Mouse (Mus musculus) adrenal gland, adult (tissue): Measurements from ENCODE around the gene Mgat3.

Experiments used
- DNase-seq, 2 experiments: peaks; one replicate each; pipeline ENCODE4 v3.0.0; 2022 to 2023; ENCODE audit warnings: low spot score in 1 of 2; ENCODE audit not compliant: inconsistent age in 2 of 2

Mgat3 gene

DNA sequence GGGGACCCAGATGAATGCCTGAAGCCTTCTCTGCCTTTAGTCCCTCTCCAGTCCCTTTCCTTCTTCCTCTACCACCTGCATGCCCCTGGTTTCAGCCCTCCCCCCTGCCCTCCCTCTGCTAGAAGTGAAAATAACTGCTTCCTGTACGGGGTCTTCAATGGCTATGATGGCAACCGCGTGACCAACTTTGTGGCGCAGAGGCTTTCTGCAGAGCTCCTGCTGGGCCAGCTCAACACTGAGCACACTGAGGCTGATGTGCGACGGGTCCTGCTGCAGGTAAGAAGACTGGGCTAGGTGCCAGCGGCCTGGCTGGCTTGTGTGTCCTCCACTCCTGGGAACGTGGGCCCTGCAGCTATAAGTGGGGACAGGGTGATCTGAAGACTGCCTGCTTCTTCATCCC lies 25.0 kb upstream of the Mgat3 start:
- DNase-seq: no peak

DNA sequence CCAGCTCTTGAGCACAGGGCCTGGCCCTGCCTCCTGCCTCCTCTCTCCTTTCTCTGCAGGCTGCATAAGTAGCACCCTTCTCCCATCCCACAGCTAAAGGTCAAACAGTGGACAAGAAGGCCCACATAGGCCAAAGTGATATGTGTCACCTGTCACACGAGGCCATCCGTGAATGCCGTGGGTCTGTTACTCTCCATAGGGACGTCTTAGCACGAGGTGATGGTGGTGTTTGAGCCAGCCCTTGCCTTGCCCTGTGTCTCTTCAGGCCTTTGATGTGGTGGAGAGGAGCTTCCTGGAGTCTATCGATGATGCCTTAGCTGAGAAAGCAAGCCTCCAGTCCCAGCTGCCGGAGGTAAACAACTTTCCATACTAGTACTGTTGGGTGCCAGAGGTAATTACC lies 24.0 kb upstream of the Mgat3 start:
- DNase-seq: no peak

DNA sequence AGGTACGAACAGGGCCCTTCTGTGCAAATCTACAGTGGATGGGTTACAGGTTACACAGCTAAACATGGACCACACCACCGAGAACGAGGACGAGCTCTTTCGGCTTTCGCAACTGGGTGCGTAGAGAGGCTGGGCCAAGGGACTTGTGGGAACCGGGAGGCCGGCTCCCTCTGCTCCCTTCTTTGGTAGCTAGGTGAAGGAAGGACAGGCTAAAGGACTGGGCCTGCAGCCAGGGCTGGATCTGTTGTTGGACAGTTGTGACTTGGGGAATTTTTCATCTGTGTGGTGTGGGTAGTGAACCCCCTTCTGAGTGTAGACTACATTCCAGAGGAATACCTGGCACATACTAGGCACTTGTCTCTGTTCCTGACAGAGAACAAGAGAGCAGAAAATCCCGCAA lies 20.9 kb upstream of the Mgat3 start:
- no peak for DNase-seq

DNA sequence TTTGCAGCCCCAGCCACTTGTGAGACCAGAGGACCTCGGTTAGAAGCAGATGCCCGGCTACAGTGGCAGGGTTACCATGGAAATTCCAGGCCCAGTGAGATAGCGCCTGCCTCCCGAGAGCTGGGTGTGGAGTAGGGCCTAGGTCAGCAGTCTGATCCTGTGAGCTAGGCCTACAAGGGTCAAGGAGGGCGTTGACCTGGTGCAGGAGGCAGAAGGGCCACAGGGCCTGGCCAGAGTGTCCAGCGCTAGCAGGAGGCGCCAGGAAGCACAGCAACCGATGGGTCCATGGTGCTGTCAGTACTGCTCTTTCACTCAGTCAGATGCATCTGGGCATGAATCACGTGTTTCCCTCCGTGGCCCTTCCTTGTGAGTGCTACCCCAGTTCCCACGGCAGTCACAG lies 19.8 kb upstream of the Mgat3 start:
- no peak for DNase-seq

DNA sequence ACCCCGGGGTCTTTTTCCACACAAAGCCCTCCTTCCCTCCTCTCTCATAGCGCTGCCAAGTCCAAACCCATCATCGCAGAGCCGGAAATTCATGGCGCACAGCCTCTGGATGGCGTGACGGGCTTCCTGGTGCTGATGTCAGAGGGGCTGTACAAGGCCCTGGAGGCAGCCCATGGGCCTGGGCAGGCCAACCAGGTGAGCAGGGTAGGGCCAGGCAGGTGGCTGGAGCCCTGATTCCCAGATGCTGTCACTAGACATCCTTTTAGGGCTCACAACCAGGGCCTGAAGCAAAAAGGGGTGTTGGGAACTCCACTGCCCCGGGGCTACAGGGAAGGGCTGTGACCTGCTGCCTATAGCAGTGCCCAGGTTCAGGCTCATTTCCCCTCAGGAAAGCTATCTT lies 17.8 kb upstream of the Mgat3 start:
- no peak for DNase-seq

DNA sequence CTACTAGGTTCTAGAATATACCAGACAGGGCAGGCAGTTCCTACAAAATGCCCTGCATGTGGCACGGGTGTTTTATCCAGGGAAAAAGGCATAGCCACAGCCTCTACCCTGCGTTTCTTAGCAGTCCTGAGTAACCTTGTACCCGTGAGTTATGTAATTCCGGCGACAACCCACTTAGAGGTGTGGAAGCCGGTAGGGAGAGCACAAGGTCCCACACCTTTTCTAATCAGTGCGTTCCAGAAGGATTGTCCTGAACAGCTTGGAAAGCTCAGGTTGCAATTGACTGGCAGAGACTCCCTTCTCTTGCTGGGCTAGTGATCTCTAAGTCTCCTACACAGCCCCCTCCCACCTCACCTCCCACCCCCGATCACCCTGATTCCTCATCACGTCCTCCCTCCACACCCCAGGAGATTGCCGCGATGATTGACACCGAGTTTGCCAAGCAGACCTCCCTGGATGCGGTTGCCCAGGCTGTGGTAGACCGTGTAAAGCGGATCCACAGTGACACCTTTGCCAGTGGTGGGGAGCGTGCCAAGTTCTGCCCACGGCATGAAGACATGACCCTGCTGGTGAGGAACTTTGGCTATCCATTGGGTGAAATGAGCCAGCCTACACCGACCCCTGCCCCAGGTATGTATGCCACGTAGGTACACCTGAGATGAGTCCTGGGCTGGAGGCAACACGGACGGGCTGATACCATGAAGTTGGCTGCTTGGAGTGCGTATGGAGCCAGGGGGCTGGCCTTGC lies 16.2 kb upstream of the Mgat3 start:
- no peak for DNase-seq

DNA sequence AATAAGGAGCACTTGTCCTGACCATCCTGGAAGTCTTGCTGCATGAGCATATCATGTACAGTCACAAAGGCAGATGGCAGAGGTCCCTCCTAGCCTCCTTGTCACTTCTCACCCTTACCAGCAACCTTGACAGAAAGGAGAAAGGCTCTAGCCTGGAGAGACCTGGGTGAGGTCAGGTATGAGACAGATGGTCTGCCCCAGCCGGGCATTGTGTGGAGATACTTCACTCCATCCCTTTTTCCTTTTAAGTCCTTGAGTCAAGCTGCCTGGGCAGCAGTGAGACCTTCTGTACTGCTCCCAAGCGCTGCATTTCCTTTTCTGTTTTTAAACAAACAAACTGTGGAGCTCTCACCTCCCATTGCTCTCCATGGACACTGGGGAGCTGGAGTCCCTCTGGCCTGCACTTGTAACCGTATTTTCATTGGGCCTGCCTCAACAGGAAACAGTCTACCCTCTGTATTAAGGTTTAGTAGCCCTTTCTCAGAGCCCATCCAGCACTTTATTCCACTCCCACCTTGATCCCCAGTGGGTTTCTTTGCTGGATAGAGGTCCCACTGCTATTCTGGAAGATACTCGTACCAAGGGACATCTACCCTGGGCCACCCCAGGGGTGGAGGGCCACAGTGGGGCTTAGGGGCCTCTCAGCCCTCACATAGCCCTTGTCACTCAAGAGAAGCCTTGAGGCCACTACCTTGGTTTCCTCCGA lies 15.4 kb upstream of the Mgat3 start:
- no peak for DNase-seq

DNA sequence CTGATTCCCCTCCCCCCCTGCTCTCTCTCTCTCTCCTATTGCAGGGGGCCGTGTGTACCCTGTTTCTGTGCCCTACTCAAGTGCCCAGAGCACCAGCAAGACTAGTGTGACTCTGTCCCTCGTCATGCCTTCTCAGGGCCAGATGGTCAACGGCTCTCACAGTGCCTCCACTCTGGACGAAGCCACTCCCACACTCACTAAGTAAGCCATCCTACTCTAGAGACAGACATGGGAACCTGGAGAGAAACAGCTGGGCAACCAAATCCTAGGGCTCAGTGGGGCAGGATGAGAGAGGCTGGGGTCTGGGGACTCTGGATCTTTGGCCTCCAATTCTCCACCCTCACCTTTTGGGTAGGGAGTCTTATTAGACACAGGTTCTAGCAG lies 14.8 kb upstream of the Mgat3 start:
- no peak for DNase-seq

DNA sequence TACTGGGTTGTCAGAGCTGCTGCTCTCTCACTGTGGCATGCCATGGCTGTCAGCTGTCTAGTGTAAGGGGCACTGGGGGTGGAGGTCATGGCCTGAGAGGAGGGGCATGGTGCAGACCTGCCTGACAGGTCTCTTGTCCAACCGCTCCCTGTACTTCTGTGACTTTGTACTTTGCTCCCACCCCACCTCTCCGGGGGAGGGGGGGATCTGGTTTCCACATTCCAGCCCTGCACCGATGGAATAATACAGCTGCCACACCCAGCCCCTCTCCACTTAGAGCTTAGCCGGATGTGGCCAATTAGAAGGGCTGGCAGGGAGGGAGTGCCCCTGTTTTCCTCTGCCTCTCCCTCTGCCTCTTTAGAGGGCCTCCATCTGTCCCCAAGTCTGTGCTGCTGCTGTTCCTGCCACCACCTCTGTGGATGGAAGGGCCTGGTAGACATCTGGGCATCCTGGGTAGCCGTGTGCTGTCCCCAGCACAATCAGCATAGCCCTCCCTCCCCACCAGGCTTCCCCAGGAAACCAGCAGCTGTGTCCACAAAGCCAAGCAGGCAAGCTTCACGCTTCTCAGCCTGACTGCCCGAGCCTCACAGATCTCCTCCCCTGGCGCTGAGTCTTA lies 14.1 kb upstream of the Mgat3 start:
- no peak for DNase-seq

DNA sequence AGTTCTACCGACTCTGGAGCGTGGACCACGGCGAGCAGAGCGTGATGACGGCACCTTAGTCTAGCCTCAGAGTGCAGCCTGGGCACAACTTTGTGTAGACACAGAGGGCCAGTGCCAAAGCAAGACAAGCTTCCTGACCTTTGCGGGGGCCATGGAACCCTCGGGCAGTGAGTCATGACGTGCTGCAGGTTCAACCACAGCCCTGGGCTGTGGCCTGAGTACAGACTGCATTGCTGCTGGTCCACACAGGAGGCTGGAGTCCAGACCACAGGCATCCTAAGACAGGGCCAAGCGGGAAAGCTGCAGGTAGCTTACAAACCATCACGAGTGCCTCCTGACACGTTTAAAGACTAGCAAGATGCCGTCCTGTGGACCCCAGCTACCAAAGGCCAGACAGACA lies 13.3 kb upstream of the Mgat3 start:
- no peak for DNase-seq

DNA sequence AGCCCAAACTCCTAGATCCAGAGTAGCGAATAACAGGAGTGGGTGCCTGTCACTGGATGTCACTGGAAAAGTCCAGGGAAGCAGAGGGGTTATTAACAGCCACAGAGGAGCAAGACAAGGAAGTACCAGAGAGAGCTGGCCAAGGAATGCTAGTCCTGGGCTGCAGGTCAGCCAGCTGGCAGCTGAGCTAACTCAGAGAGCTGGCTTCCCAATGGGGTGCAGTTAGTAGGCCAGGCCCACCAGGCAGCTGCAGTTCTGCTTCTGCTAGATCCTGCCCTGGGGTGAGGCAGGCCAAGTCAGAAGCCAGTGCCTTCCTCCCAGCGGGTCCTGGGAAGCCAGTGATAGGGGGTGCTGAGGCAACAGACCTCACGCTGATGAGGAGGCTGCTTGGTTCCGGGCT lies 12.8 kb upstream of the Mgat3 start:
- DNase-seq: no peak

DNA sequence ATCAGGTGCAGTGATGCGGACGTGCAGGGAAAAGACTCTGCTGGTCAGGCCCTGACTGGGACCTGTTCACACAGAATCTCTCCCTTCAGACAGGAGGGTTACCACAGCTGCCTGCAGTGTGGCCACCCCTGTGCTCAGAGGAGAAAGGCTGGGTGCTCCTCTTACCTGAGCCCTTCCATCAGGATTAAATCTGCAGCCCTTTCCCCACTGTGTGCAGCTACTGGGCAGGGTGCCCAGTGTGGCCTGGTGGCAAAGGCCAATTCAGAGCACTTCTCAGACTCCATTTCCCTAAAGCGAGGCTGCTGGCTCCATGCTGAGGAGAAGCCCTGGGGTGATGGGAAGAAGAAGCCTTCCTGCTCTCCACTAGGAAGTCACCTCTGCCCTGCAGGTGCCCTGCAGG lies 12.3 kb upstream of the Mgat3 start:
- DNase-seq: no peak

DNA sequence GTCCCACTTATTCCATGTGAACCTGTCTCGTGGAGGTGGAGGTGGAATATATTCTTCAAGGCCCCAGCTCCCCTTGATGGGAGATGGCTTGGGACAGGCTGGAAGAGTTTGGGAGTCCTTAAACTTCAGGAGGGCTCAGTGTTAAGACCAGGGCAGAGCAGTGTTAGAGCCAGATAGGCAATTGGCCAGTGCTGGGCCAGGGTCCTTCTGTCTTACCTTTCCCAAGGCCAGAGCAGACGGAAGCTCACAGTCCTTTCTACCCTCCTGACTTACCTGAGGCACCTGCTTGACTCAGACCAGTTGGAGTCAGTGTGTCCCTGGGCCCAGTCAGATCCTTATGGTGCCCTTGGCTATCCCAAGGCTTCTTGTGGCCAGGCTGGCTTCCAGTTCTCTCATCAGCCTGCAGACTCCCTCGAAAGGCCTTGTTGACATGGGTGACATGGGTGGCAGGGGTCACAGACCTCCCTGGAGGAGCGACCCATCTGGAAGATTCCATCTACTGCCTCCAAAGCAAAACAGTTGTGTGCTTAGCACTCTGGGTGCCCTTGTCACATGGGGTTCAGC lies 11.0 kb upstream of the Mgat3 start:
- DNase-seq: no peak

DNA sequence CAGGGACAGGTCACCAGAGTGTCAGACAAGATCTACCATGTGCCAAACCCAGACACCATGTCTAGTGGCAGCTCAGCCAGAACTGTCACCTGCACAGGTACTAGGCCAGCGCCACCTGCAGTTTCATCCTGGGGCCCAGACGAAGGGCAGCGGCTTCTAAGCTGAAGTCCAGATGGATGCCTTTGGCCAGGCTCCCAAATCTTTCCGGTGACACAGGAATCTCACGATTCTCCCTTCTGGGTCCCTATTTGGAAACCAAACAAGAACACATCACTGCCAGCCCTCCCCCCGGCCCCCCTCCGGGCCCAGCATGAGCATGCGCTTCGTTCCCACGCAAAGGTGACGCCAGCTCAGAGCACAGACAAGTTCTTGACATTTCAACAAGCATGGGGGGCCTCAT lies 10.2 kb upstream of the Mgat3 start:
- no peak for DNase-seq

DNA sequence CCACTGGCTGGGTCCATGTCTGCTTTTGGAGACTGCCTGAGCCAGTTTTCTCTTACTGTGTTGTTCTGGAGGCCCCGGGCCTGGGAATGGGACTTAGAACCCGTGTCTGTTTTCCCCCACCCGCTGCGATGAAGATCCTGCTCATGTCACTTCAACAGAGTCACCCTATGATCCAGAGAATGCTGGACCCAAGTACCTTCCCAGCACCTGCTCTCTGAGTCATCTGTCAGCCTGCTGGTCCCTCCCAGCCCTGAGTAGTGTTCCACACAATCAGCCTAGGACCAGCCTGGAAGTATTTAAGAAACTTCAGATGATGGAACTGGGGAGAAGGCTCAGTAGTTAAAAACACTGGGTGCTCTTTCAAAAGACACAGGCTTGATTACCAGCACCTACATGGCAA lies 9.8 kb upstream of the Mgat3 start:
- DNase-seq: no peak

DNA sequence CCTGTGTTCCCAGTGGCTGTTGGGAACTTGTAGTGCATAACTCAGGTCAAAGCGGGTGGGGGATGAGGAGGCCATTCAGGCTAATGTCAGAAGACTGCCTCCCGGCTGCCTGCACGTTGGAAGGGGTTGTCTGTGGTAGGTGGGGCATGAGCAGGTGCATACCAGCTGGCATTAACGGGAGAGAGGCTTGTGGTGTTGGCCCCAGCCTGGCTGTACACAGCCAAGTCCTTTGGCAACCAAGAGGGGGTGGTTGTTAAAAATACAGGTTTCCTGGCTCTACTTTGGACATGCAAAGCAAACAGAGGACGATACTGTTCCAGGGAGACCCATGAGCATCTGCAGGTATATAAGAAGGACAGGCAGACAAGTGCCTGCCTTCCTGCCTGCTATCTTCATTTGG lies 8.1 kb upstream of the Mgat3 start:
- no peak for DNase-seq

DNA sequence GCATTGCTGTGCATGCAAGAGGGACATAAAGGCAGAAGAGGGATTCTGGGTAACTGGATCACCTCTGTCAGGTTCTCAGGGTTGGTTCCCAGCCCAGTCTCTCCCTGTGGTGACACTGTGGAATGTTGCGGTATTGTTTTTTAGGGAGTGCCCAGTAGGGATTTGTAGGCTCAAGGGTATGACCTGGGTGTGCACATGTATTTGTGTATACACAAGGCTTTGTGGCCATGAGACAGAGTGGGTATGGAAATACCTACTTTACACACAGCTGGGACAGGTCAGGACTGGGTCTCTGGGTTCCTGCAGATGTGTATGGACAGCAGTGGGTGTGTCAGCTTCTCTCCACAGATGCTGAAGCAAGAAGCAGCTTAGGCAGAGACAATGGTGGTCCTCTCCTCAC lies 4.0 kb upstream of the Mgat3 start:
- no peak for DNase-seq

DNA sequence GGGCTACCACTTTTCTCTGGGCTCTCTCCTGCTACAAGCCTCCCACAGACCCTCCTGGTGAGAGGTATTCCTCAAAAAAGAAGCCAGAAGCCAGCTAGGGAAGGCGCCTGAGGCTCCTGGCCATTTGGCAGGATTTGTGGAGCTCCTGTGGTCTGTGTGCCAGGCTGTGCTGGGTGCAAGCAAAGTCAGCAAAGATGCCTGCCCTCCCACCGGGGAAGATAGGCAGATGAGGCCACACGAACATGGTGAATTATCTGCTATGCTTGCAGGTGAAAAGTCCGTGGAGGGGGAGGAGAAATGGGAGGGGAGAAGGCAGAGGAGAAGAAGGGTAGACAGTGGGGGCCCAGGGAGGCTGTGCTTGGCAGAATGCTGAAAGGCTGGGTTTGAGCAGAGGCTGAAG lies 3.2 kb upstream of the Mgat3 start:
- DNase-seq: no peak

DNA sequence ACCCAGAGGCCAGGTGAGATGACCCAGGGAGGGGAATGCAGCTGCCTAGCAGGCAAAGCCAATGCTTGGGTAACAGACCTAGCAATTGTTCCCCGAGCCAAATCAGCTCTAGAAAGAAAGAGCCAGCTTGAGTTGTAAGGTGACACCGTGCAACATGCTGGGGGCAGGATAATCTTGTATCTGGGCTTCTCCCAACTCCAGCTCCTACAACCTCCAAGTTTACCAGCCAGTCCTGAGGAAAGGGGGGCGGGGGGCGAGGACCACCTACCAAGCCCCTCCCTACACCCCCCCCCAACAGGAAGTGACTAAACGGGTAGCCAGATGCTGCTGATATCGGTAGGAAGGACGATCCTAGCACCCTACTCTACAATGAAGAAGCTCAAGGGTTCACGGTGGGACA lies 2.2 kb upstream of the Mgat3 start:
- DNase-seq: no peak

DNA sequence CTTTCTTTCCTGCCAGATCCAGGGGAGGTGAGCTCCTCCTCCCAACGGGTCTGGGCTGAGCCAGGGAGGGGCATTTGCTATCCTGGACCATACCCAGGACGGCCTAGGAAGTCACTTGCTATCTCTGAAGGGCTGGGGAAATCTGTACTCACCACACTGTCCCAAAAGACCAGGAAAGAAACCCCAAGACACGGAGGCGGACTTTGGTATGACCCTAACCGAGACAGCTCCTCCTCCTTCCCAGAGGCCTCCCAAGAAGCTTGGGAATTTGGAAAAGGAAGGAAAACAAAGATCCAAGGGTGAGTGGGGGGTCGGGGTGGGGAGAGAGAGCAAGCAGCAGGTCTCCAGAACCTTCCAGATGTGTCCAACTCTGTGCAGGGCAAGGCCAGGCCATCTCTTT lies 1.7 kb upstream of the Mgat3 start:
- DNase-seq: no peak

DNA sequence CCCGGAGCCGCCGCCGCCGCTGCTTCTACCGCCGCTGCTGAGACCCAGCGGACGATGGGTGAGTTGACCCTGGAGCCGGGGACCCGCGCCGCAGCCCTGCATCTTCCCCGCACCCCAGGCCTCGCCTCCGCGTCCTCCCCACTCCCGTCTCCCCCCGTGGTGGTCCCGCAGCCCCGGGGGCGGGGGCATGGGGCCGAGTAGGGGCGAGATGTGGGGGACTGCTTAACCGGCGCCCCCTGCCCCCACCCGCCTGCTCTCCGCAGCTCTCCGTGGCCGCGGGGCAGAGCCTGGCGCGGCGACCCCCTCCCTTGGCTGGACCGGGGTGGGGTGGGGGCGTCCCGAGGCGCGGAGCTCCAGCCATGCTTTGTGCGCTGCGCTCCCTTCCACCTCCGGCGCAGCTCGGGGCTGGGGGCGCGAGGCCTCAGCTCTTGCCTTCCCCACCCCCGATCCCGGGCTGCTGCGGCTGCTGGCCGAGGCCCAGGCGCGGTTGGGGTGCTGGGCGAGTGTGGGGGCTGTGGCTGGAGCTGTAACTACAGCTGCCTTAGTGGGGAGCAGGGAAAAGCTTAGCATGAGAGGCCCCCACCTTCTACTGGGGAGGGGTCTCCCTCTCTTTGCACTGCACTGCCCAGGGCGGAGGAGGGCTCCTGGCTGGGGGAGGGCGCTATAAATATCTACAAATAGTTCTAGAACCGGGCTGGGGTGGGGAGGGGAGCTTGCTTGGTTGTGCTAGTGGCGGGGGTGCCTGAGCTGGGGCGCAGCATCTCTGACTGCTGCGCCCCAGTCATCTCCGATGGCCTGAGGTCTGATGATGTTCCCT lies 468 bp downstream of the Mgat3 start:
- peak in 1 of 2 experiments; percentile 48 for DNase-seq

DNA sequence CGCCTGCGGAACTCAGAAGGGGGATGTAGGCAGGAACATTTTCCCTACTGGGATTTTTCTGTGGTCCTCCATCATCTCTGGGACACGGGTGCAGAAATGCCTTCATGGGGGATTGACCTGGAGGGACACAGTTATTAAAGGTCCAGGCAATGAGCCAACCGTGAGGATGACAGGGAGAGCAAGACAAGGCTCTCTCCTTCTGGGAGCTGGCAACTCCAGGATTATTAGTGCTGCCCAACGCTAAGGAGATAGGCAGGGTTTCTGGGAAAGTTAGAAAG lies 1.0 kb downstream of the Mgat3 start:
- DNase-seq: peak in 1 of 2 experiments; percentile 19
